ENCODE assay signal across 10 mouse cellular contexts in genomic region chr12:34351906-34352305, GRCm38 (mm10).
"Had no signal": no experiment of that assay in that cellular context is flagged by ENCODE, and none has a peak within 500 bp of the region (broad histone marks: within the 10 kb centered on the region; RNA-seq: fewer than 3 reads in every experiment).

No protein-coding gene starts in this region.

- H3K4me2 ChIP-seq: limb, embryonic 12.5 days; liver, embryonic 13.5 days; midbrain, embryonic 13.5 days; stomach, embryonic 15.5 days had no signal

- H3K27ac ChIP-seq: limb, embryonic 12.5 days; liver, embryonic 13.5 days; midbrain, embryonic 13.5 days; stomach, embryonic 15.5 days had no signal

- H3K4me1 ChIP-seq: limb, embryonic 12.5 days; liver, embryonic 13.5 days; midbrain, embryonic 13.5 days; stomach, embryonic 15.5 days had no signal

- DNase-seq: liver; liver, embryonic 13.5 days; lung, adult 18-20 months; right cerebral cortex, postnatal 14 days; thymus, adult 2 months; thymus, postnatal 25 days had no signal

- H3K9me3 ChIP-seq: limb, embryonic 12.5 days; liver, embryonic 13.5 days; midbrain, embryonic 13.5 days; stomach, embryonic 15.5 days had no signal

- H3K4me3 ChIP-seq: limb, embryonic 12.5 days; liver, embryonic 13.5 days; midbrain, embryonic 13.5 days; stomach, embryonic 15.5 days had no signal

- H3K27me3 ChIP-seq: limb, embryonic 12.5 days; liver, embryonic 13.5 days; midbrain, embryonic 13.5 days; stomach, embryonic 15.5 days had no signal

- H3K9ac ChIP-seq: limb, embryonic 12.5 days; liver, embryonic 13.5 days; midbrain, embryonic 13.5 days; stomach, embryonic 15.5 days had no signal

- ATAC-seq: intestine, embryonic 16.5 days; midbrain, embryonic 13.5 days had no signal

- H3K36me3 ChIP-seq: limb, embryonic 12.5 days; liver, embryonic 13.5 days; midbrain, embryonic 13.5 days; stomach, embryonic 15.5 days had no signal
